Mouse (Mus musculus) lung, adult 2 months (tissue): ENCODE results near the gene Hhipl1.

Experiments
- CTCF ChIP-seq: fragments of 200-500 bp; IDR thresholded peaks from 2 replicates; pipeline ENCODE4 v1.5.1; 2011; ENCODE audit warnings: mild to moderate bottlenecking, low read length, control low read depth; ENCODE audit not compliant: insufficient read depth
- POLR2A ChIP-seq: fragments of 200-500 bp; IDR thresholded peaks from 2 replicates; pipeline ENCODE4 v1.6.1; 2011; ENCODE audit warnings: low read depth, mild to moderate bottlenecking, control low read depth, low read length, borderline replicate concordance; ENCODE audit errors: extremely low read depth

DNA sequence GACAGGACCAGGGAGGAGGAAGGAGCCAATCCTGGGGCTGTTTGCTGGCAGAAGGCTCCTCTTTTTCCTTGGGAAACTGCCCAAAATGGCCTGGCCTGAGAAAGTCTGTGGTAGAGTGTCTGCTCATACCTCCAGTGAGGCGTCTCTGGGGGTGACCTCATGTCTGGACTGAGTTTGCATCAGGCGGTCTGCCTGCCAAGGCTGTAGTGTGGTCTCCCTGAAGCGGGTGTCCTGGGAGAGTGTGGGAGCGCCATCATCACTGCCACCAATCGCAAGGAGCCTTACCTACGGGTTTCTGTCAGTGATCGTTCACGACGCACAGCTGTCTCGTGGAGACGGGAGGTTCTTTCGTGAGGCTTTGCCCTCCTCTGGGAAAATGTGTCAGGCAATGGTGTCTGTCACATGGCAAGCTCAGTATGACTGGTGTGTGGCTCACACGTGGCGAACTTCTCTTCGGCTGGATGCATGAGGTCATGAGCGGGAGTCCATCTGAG lies 2.3 kb downstream of the Hhipl1 start:
- no peak for TF ChIP-seq CTCF
- TF ChIP-seq POLR2A, result no peak
